Comparison of ENCODE assay signal across 20 mouse cellular contexts in the genomic region with DNA sequence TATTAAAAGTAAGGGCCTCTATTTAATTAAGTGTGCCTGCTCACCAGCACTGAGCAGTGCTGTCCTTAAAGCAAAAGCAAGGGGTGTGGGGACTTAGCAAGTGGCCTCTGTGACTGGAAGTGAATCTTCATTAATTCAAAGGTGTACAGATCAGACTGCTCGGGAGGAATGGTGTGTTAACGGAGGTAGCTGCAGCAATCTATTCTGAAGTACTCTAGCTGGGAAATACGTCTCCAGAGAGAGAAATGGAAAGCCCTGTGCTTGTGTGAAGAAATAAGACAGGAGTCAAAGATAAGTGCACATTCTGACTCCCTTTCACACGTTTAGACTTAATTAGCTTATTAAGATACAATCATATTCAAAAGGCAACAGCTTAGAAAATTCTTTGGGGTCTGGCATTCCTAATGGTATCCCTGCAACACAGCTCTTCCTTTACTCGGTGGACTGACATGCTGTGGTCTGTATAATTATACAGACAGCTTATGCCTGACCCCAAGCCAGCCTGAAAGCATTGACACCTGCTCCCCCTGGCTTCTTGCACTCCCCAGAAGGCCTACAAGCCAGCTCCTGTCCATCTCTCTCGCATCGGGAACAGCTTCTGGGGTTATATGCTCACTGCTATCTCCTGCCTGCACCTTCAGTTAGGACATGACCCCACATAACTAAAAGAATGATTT.
DNase-seq lines count a peak whose midpoint lies in the region; ATAC-seq and TF ChIP-seq lines count a peak whose summit lies in the region.
"Had no signal": no experiment of that assay in that cellular context is flagged by ENCODE, and none has a peak within 500 bp of the region (broad histone marks: within the 10 kb centered on the region; RNA-seq: fewer than 3 reads in every experiment).

No protein-coding gene starts in this region.

- DNase-seq in forebrain, embryonic 10.5 days (ENCODE audit: extremely low spot score, low spot score): no peak
- peak; percentile 70 for DNase-seq in brain, embryonic 14.5 days (ENCODE audit: low read depth)
- peak; percentile 48 for DNase-seq in midbrain, embryonic 14.5 days
- DNase-seq in testis, postnatal 10 days (ENCODE audit: low spot score): no peak
- DNase-seq in right cerebral cortex, postnatal 10 days (ENCODE audit: low spot score in 2 of 2): no peak
- DNase-seq: adrenal gland, adult 8-10 months; embryo, embryonic 11 days; heart, postnatal 10 days; liver, embryonic 13.5 days; thymus, adult 2 months had no signal

- H3K36me3 ChIP-seq in forebrain, embryonic 12.5 days (replicated peaks): no peaks in the 10 kb centered on the region
- no peaks in the 10 kb centered on the region for H3K36me3 ChIP-seq in forebrain, embryonic 10.5 days (replicated peaks)
- no peaks in the 10 kb centered on the region for H3K36me3 ChIP-seq in hindbrain, embryonic 13.5 days
- H3K36me3 ChIP-seq in midbrain, embryonic 14.5 days (ENCODE audit: control insufficient read depth, insufficient read depth, low read length): no peaks in the 10 kb centered on the region
- H3K36me3 ChIP-seq: liver, embryonic 13.5 days; lung, embryonic 15.5 days; stomach, embryonic 15.5 days had no signal

- no peaks in the 10 kb centered on the region for H3K9me3 ChIP-seq in forebrain, embryonic 12.5 days
- 0 out of 2 replicates have a peak, but pooled peaks cover 2% of the 10 kb centered on the region for H3K9me3 ChIP-seq in forebrain, embryonic 10.5 days
- no peaks in the 10 kb centered on the region for H3K9me3 ChIP-seq in hindbrain, embryonic 13.5 days
- H3K9me3 ChIP-seq in midbrain, embryonic 14.5 days (ENCODE audit: control insufficient read depth, low read length): no peaks in the 10 kb centered on the region
- H3K9me3 ChIP-seq: liver, embryonic 13.5 days; lung, embryonic 15.5 days; stomach, embryonic 15.5 days had no signal

- H3K27me3 ChIP-seq in forebrain, embryonic 12.5 days: no peaks in the 10 kb centered on the region
- H3K27me3 ChIP-seq in forebrain, embryonic 10.5 days (ENCODE audit: poor library complexity, severe bottlenecking): no peaks in the 10 kb centered on the region
- H3K27me3 ChIP-seq in hindbrain, embryonic 13.5 days: no peaks in the 10 kb centered on the region
- no peaks in the 10 kb centered on the region for H3K27me3 ChIP-seq in midbrain, embryonic 14.5 days (ENCODE audit: control insufficient read depth, insufficient read depth, low read length)
- H3K27me3 ChIP-seq: liver, embryonic 13.5 days; lung, embryonic 15.5 days; stomach, embryonic 15.5 days had no signal

- H3K4me3 ChIP-seq in forebrain, embryonic 12.5 days (replicated peaks): no peak overlapping the region
- no peak overlapping the region for H3K4me3 ChIP-seq in forebrain, embryonic 10.5 days
- H3K4me3 ChIP-seq in hindbrain, embryonic 13.5 days: no peak overlapping the region
- no peak overlapping the region for H3K4me3 ChIP-seq in midbrain, embryonic 14.5 days (replicated peaks; ENCODE audit: low read depth, low read length)
- H3K4me3 ChIP-seq: left cerebral cortex, adult 2 months; liver, embryonic 13.5 days; lung, embryonic 15.5 days; stomach, embryonic 15.5 days had no signal

- 34% methylated on average over 7 of the region's 7 CpGs for WGBS in forebrain, embryonic 12.5 days
- 70% methylated on average over 7 of the region's 7 CpGs for WGBS in forebrain, embryonic 10.5 days
- WGBS in hindbrain, embryonic 13.5 days: 34% methylated on average over 7 of the region's 7 CpGs
- WGBS in midbrain, embryonic 14.5 days: 24% methylated on average over 7 of the region's 7 CpGs

- H3K9ac ChIP-seq in forebrain, embryonic 12.5 days: no peak overlapping the region
- H3K9ac ChIP-seq in hindbrain, embryonic 13.5 days: no peak overlapping the region
- no peak overlapping the region for H3K9ac ChIP-seq in midbrain, embryonic 14.5 days (replicated peaks; ENCODE audit: low read length)
- H3K9ac ChIP-seq: liver, embryonic 13.5 days; lung, embryonic 15.5 days; stomach, embryonic 15.5 days had no signal

- H3K4me2 ChIP-seq in forebrain, embryonic 12.5 days: no peak overlapping the region
- H3K4me2 ChIP-seq in hindbrain, embryonic 13.5 days: no peak overlapping the region
- H3K4me2 ChIP-seq in midbrain, embryonic 14.5 days (ENCODE audit: low read length): no peak overlapping the region
- H3K4me2 ChIP-seq: heart, embryonic 11.5 days; liver, embryonic 13.5 days; lung, embryonic 15.5 days; stomach, embryonic 15.5 days had no signal

- no peak overlapping the region for H3K27ac ChIP-seq in forebrain, embryonic 12.5 days
- no peak overlapping the region for H3K27ac ChIP-seq in forebrain, embryonic 10.5 days
- 0 out of 2 replicates have a peak overlapping the region, but pooled peaks have one; percentile 46 for H3K27ac ChIP-seq in hindbrain, embryonic 13.5 days
- H3K27ac ChIP-seq in midbrain, embryonic 14.5 days (replicated peaks; ENCODE audit: low read depth, low read length): peak overlapping the region; percentile 64
- H3K27ac ChIP-seq: left cerebral cortex, adult 2 months; liver, embryonic 13.5 days; lung, embryonic 15.5 days; stomach, embryonic 15.5 days had no signal

- peak; percentile 64; the same call in 1 of the 2 replicates for ATAC-seq in forebrain, embryonic 12.5 days (ENCODE audit: low FRiP score)
- ATAC-seq in hindbrain, embryonic 13.5 days (ENCODE audit: low FRiP score): no peak
- ATAC-seq in midbrain, embryonic 14.5 days (ENCODE audit: low FRiP score, low TSS enrichment): no peak; the same call in 1 of the 2 replicates
- ATAC-seq in erythroblast, adult 5-6 weeks (replicated peaks; ENCODE audit: low FRiP score, poor library complexity, severe bottlenecking): no peak
- ATAC-seq: CD4-positive, CD25-positive, alpha-beta regulatory T cell, adult 4 months; inflammation-experienced regulatory T-cells, adult 6 months; Patski had no signal

- no peak for TF ChIP-seq POLR2A in brain, embryonic 14.5 days (IDR thresholded peaks at IDR 0.05; ENCODE audit: borderline replicate concordance, extremely low read depth, insufficient read depth, insufficient read length, poor library complexity, severe bottlenecking)

- TF ChIP-seq CTCF in brain, embryonic 14.5 days (IDR thresholded peaks at IDR 0.05; ENCODE audit: borderline replicate concordance, extremely low read depth, insufficient read depth, insufficient read length): no peak

- H3K4me1 ChIP-seq in forebrain, embryonic 12.5 days: peaks cover 2% of the 10 kb centered on the region; the same call in 1 of the 2 replicates
- H3K4me1 ChIP-seq in forebrain, embryonic 10.5 days: peaks cover 7% of the 10 kb centered on the region; the same call in 1 of the 2 replicates
- H3K4me1 ChIP-seq in hindbrain, embryonic 13.5 days (replicated peaks): peaks cover 13% of the 10 kb centered on the region
- 0 out of 2 replicates have a peak, but pooled peaks cover 4% of the 10 kb centered on the region for H3K4me1 ChIP-seq in midbrain, embryonic 14.5 days (ENCODE audit: control insufficient read depth, insufficient read depth, low read length)
- H3K4me1 ChIP-seq: liver, embryonic 13.5 days; lung, embryonic 15.5 days; stomach, embryonic 15.5 days had no signal

Comparison
In these comparisons a context has a peak if more than half of its experiments do, and no peak if none do; other contexts are left out.
1. H3K27ac ChIP-seq: peak in hindbrain, embryonic 13.5 days (single experiment) and midbrain, embryonic 14.5 days (single experiment); none in forebrain, embryonic 12.5 days (single experiment) and forebrain, embryonic 10.5 days (single experiment).
2. DNase-seq: peak in brain, embryonic 14.5 days (single experiment) and midbrain, embryonic 14.5 days (single experiment); none in forebrain, embryonic 10.5 days (single experiment), testis, postnatal 10 days (single experiment) and right cerebral cortex, postnatal 10 days (0 of 2).